Mouse (Mus musculus): ENCODE data around the gene Fndc10. TPM values are rescaled to one million over a fixed set of nuclear protein-coding genes. Genes with fewer than 3 reads are reported as not detected.
"Not testable (repeated sequence)": the region's sequence is repeated elsewhere in the genome, so short reads cannot be mapped to it uniquely, and the experiment has no call there.

Gene Fndc10
- 1 to 10 TPM; 1.2 to 1.6 TPM for total RNA-seq (2021)

DNA sequence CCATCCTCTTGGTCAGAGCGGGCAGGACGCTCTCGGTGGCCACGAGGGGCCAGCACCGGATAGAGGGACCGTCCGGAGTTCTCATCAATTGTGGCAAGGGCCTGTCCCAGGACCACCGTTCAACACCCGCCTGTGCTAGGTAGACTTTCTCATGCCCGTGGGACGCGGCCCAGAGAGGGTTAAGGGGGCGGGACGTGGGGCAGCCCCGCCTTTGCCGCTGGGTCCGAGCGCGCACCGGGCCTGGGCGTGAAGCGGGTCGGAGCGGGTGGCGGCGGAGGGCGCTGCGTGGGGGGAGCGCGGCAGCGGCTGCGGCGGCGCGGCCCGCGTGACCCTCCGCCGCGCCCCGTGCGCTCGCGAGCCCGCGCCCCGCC is at the start of gene Fndc10:
Gene Fndc10, plus strand, starts transcription at position 232 of the 371 bp plus-strand sequence.
- DNase-seq: peak in 1 of 2 experiments; percentile 68
- intact Hi-C loops (cut with DNase I): no loop called here

DNA sequence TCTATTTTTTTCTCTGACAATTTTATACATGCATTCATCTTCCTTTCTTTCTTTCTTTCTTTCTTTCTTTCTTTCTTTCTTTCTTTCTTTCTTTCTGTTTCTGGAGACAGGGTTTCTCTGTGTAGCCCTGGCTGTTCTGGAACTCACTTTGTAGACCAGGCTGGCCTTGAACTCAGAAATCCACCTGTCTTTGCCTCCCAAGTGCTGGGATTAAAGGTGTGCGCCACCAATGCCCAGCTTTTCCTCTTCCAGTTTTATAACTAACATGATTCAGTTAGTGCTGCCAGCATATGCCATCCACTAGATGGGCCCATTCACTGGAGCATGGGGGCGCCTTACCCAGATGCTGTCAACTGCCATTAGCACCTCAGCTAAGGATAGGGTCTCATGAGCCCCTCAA is 48.8 kb upstream of the Fndc10 start, which contains the start of gene Gm10563:
Gene Gm10563, minus strand, starts transcription at position 101 of the 400 bp plus-strand sequence.
- intact Hi-C loops (cut with DNase I); DNase-seq: not testable (repeated sequence)

DNA sequence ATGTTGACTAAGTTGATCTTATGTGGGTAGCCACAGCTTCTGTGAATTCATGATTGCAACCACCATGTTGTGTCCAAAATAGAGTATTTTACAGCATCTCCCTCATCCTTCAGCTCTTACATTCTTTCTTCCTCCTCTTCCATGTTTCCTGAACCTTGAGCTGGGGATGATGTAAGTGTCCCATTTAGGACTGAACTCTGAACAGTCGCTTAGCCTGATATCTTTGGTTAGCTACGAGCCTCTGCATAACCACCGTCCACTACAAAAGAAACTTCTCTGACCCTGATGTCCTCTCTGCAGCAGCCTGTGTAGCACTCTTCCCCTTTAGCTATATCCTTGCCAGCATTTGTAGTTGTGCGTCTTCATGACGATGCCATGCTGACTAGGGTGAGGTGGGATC is 48.4 kb upstream of the Fndc10 start:
- no peak for DNase-seq
- intact Hi-C loops (cut with DNase I): no loop called here

DNA sequence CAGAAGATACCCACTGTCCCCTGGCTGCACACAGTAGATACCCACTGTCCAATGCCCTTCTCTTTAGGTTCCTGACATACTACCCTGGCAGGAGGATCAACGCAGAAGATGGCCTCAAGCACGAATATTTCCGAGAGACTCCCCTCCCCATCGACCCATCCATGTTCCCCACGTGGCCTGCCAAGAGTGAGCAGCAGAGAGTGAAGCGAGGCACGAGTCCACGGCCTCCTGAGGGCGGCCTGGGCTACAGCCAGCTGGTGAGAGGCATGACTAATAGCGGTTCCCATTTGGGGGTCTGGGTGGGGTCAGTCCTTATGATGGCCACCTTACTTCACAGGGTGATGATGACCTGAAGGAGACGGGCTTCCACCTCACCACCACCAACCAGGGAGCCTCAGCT is 44.8 kb upstream of the Fndc10 start:
- intact Hi-C loops (cut with DNase I): no loop called here
- no peak for DNase-seq

DNA sequence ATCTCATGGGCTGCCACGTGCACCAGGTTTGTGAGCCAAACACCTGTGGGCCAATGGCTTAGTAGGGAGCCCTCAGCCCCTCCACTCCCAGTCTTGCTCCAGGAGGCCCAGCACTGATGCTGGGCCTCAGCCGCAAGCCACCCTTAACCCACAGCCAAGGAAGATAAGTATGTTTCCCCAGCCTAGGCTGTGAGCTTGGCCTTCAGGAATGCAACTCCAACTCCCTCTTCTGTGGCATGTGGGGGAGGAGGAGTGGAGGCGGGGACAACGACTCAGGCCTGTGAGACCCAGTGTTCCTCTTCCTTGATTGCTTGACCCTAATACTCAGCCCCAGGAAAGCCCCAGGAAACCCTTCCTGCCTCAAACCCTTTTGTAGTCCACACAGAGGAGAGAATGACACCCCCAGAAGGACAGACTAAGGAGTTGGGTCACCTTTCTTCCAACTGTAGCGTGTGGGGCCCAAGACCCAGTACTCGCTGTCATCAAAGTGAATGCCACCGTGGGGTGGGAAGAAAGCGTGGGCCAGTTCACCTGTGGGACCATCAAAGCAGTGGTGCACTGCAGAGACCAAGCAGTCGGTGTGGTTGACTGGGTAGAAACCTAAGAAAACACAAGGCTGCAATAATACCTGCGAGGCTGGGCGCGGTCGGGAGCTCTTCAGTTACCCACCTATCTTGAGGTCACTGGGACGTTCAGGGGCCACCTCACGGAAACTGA is 42.4 kb upstream of the Fndc10 start:
- intact Hi-C loops (cut with DNase I): no loop called here
- peak in 1 of 2 experiments; percentile 31 for DNase-seq

DNA sequence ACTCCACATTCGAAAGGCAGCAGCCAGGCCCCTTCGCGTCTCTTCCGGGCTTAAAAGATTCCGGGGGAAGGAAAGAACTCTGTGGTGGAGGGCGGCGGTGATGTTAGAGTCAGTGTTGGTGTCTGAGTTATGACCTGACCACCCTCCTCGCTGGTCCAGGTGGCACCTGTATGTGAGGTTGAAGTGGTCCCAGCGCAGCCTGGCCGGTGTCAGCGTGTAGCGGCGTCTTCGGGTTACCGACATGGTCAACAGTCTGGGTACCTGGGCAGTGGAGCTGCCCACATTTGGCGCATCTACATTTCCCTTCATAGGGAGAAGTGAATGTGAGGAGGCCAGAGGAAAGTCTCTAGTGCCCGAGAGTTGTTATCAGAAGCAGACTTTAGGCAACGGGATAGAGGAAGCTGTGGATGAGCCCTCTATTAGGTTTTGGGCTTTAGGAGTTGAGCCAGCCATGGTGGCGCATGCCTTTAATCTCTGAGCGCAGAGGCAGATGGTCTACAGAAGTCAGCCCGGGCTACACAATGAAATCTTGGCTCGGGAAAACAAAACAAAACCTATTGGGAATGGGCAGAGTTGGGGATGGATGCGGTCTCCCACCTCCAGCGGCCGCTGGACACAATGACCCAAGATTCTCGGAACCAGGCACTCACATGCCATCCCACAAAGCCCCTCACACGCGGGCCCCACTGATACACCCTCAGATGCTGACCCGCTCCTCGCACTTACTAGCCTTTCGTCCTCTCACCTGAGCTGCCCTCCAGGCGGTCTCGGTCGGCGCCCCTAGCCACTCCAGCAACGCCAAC is 41.7 kb upstream of the Fndc10 start:
- DNase-seq: no peak
- intact Hi-C loops (cut with DNase I): no loop called here

DNA sequence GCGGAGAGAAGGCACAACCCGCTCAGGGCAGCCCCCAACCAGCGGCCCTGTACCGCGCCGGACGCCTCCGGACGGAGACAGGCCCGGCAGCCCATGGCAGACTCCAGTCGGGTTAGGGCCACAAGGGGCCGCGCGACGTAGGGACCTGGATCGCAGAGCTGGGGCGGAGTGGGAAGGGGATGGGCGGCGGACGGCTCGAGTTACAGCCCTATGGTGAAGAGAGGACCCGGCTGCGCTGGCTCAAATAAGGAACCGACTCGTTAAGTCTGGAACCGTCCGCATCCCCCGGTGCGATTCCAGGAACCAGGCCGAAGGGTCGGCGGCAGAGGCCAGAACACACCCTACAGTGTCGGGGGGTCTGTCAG is 41.1 kb upstream of the Fndc10 start, which contains the start of gene Mmp23:
Gene Mmp23, minus strand, starts transcription at position 299 of the 365 bp plus-strand sequence.
- intact Hi-C loops (cut with DNase I): no loop called here
- DNase-seq: peak; percentile 60 to 68

DNA sequence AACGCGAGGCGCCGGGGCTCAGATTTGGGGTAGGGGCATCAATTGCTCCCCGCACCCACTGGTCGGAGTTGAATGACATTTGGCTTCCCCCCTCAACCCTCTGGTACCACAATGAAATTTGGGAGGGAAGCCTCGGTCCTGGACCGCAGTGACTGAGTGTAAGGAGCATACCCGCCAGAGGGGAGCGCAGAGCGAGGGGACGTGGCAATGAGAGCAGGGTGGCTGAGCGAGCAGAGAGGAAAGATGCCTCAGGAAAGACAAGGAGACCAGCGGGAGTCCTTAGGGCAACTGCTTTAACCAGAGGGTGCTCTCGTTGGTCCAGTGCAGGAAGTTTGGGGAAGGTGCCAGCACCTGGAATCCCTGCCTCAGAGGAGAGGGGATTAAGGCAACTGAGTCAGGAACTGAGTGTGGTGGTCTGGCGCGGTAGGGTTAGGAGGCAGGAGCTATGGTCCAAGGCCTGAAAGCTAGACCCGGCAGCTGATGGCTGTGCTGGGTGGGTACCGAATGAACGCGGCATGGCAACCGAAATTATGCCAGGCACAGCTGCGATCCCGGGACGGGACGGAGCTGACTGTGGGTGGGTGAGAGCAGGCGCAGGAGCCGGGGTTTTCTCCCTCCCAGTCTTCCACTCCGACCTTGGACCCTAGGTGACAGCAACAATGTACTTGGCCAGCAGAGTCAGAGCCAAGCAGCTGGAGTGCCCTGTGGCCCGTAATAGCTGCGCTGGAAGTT is 40.5 kb upstream of the Fndc10 start:
- intact Hi-C loops (cut with DNase I): no loop called here
- DNase-seq: peak; percentile 32 to 36

DNA sequence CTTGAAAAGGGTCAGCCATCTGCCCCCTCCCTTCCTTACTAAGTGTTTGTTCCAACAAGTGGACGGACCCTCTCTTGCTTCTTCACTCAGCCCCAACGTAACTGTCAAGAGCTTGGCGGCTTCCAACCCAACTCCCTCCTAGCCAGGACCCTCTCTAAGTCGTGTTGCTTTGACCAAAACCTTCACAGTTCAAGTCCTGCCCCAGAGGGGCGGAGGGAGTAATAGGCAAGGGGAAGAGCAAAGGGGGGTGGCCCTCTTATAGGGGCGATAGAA is 40.0 kb upstream of the Fndc10 start:
- DNase-seq: no peak
- intact Hi-C loops (cut with DNase I): no loop called here

DNA sequence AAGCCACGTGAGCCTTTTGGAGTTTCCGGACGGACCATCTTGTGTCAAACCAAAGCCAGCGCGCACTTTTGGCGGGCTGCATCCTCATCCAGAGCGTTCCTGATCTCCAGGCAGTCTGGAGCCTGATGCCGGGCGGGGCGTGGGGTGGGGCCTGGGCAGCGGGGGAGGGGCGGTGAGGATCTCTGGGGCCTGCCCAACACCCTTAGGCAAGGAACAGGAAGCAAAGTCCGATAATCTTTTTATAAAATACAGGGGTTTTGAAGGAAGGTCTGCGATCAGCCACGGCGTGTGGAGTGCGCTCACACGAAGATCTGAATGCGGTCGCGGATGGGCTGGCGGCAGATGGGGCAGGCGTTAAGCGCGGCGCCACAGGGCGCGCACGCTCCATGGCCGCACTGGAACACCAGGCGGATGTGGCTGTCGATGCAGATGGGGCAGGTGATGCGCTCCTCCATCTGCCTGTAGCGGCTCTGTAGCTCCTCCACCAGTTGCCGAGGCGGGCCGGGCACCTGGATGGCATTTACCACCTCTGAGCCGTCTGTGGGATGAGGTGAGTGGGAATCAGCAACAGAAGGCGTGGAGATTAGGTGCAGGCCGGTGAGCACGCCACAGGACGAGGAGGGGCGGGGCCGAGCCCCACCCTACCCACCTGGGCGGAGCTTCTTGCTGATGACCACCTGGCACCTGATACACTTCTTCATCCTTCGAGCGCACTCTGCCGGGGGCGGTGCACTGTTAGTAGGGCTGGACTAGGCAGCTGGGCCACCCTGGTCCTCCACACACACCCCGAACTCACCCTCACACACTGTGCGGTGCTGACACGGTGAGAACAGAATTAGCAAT is 39.5 kb upstream of the Fndc10 start:
- DNase-seq: peak; percentile 55 to 60
- intact Hi-C loops (cut with DNase I): no loop called here

DNA sequence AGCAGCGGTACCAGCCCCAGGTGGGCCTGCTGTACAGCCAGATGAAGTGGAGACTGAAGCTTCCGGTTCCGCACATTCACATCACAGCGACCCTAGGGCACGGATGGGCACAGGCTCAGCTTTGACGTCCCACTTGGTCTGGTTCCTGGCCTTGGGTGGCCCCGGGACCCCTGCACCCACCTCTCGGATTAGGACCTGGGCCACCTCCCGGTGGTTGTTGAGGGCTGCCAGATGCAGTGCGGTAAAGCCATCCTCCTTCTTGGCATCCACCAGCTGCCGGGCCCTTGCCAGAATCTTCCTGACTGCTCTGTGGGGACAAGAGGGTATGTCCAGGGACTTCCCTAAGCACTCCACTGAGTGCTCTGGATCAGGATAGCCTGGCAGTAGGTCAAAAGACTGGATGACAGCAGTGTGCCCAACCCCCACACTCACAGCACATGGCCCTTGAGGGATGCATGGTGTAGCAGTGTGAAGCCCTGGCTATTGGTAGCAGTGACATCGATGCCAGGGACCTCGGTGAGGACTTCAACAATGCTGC is 37.9 kb upstream of the Fndc10 start:
- no peak for DNase-seq
- intact Hi-C loops (cut with DNase I): no loop called here

DNA sequence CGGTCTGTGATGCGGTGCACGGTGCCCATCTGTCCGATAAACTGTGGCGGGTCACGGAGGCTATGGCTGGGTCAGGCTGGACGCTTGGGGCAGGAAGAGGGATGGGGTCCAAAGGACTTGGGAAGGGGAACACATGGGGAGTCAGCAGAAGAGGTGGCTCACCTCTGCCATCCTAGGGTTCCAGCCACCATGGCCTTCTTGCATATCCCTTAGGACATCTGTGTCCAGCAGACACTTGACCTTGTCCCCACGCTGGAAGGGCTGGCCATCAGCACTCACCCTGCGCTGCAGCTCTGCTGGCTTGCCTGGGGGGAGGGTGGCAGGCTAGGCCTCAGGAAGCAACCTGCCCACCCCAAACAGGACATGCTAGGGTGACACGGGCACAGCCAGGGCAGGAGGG is 35.2 kb upstream of the Fndc10 start:
- intact Hi-C loops (cut with DNase I): no loop called here

DNA sequence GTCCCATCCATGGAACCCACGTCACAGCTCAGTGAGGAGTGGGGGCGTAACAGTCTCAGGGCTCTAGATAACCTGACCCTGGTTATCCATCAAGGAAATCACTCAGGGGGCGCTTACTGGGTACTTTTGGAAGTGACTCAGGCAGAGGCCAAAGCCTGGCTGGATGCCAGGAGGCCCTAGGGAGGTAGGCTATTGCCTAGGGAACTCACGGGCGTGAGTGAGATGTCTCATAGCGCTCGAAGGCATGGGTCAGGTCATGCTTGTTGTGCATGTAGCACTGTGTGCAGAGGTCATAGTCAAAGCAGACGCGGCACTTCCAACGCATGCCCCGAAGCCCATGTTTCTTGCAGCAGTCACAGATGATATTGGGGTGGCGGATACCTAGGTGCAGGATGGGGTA is 33.5 kb upstream of the Fndc10 start:
- no peak for DNase-seq

More for the DNA sequence above, 35.2 kb upstream of the Fndc10 start:
- no peak for DNase-seq

DNA sequence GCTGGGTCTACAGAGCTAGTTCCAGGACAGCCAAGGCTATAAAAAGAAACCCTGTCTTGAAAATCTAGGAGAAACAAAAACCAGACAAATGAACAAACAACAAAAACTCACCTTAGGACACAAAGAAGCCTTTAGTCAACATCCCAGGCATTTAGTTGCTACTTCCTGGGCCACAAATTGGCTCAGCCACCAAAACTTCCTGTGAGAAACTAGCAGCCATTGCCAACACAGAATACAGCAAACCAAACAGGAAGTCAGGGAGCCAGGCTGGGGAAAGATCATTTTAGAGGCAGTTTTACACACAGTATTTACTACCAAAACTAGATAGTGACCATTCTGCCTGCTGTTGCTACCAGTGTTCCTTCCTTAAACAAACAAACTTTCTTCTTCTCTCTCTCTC is 27.2 kb upstream of the Fndc10 start:
- intact Hi-C loops (cut with DNase I): loop anchor here (5.0 kb wide), 1 partner anchor 40 kb away; no protein-coding TSS in a partner anchor

More for the DNA sequence above, 33.5 kb upstream of the Fndc10 start:
- intact Hi-C loops (cut with DNase I): no loop called here

DNA sequence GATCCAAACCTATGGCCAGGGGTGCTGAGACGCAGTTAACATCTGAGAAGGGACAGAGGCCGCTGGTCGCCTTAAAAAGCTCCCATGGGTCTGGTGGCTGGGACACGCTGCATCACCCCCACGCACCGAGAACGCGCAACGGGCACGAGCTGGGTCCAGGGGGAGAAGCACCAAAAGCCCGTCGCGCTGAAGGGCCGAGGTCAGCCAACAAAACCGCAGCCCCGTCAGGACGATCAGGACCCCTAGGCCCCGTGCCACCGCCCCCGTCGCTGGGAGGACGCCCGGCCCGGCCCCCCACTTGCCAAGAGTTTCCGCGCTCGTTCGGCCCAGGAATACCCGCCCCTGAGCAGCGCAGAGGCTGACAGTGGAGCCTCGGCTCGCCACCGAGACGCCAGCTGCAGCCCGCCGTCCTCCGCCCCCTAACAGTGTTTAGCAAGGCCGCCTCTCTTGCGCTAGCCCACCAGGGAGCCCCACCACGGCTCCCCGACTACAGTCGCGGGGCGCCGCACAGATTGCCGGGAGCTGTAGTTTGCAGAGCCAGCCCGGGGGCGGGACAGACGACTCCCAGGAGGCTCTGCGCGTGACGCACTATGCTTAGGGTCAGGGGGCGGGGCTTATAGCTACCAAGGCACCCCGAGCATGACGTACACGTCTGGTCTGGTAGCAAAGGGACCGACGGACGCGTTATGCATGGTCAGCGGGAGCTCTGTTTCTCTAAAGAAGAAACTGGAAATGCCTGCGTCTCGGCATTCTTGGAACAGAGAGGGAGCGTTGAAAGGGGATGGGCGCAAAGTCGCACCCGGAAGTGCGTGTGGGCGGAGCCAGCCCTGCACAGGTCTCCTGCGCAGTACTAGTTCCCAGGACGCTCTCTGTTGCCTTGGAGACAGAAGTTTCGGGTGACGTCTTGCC is 25.2 kb upstream of the Fndc10 start, which contains the start of gene Mib2:
Gene Mib2, minus strand, starts transcription at position 510 of the 909 bp plus-strand sequence.
- intact Hi-C loops (cut with DNase I): loop anchor here (5.0 kb wide), 1 partner anchor 42 kb away; no protein-coding TSS in a partner anchor

More for the DNA sequence above, 27.2 kb upstream of the Fndc10 start:
- no peak for DNase-seq

DNA sequence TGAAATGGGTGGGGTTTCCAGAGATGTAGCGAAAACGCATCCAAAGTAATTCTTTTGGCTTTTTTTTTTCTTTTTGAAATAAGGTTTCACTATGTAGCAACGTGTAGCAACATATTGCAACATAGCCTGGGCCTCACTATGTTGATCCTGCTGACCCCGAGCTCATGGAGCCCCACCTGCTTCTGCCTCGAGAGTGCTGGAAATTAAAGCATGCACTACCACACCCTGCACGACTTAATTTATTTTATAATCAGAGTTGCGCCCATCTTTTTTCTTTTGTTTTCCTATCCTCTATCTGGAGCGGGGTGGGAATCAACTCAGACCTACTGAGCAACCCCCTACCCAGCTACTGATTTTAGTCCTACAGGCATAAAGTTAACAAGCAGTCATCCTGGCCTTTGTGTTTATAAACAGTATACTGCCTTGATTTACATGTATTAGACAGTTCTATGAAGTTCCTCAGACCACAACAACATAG is 24.5 kb upstream of the Fndc10 start:
- intact Hi-C loops (cut with DNase I): loop anchor here (5.0 kb wide), 1 partner anchor 42 kb away; no protein-coding TSS in a partner anchor

More for the DNA sequence above, 25.2 kb upstream of the Fndc10 start, which contains the start of gene Mib2:
- DNase-seq: peak; percentile 95 to 98

DNA sequence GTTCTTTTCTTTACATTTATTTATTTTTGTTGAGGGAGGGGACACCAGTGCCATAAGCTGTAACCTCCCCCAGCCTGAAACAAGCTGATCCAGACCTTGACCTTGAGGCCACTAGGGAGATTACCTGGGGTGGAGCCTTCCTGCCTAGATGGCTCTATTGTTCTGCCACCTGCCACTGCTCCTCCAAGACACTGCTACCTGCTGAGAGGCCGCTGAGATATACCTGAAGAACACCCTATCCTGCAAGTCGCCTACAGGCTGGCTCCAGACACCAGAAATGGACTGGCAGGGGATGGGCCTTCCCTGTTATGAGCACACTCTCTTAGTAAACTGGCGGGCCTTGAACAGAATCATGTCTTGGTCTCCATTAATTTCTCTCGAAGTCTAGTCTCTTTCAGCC is 23.9 kb upstream of the Fndc10 start:
- intact Hi-C loops (cut with DNase I): not testable (repeated sequence)

More for the DNA sequence above, 24.5 kb upstream of the Fndc10 start:
- no peak for DNase-seq

DNA sequence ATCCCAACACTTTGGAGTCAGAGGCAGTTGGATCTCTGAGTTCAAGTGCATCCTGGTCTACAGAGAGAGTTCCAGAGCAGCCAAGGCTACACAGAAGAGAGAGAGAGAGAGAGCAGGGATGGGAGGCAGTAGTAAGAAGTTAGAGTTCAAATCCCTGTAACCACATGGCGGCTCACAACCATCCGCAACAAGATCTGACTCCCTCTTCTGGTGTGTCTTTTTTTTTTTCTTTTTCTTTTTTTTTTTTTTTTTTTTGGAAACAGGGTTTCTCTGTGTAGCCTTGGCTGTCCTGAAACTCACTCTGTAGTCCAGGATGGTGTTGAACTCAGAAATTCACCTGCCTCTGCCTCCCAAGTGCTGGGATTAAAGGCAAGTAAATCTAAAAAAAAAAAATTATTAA is 22.1 kb upstream of the Fndc10 start:
- intact Hi-C loops (cut with DNase I): no loop called here
- DNase-seq: no peak

More for the DNA sequence above, 23.9 kb upstream of the Fndc10 start:
- not testable (repeated sequence) for DNase-seq

Measured in heart, postnatal 36 days (tissue).